Mouse (Mus musculus) heart, embryonic 14.5 days (tissue): ENCODE data around the gene Spock1. TPM values are rescaled to one million over a fixed set of nuclear protein-coding genes. Genes with fewer than 3 reads are reported as not detected.

Experiments used
- ATAC-seq: fragments of 200-750 bp; cut with Nextera tagmentation; 2 replicates; pipeline ENCODE4 v1.8.0; 2017; ENCODE audit warnings: low read depth, moderate TSS enrichment; ENCODE audit not compliant: insufficient number of reproducible peaks, insufficient read depth, low FRiP score
- H3K27ac ChIP-seq, 2 experiments: fragments of 200-500 bp in 1 of 2; fragments of 300-500 bp in 1 of 2; sonication (generic) in 1 of 2; replicated peaks in 1 of 2; 2 replicates each; pipeline ENCODE4 v1.5.1; 2012 to 2014; ENCODE audit warnings: low read depth in 2 of 2, low read length in 2 of 2, control low read depth in 1 of 2, mild to moderate bottlenecking in 1 of 2, mixed read lengths in 1 of 2; ENCODE audit not compliant: control insufficient read depth in 1 of 2, insufficient read depth in 1 of 2
- H3K27me3 ChIP-seq: fragments of 300-500 bp; sonication (generic); 2 replicates; pipeline ENCODE4 v1.6.1; 2014; ENCODE audit warnings: mild to moderate bottlenecking, low read length, control low read depth; ENCODE audit not compliant: control insufficient read depth, insufficient read depth
- H3K36me3 ChIP-seq: fragments of 300-500 bp; sonication (generic); 2 replicates; pipeline ENCODE4 v1.6.1; 2014; ENCODE audit warnings: mild to moderate bottlenecking, control low read depth, low read length, mixed read lengths; ENCODE audit not compliant: control insufficient read depth, insufficient read depth
- H3K4me1 ChIP-seq, 2 experiments: fragments of 200-500 bp in 1 of 2; fragments of 300-500 bp in 1 of 2; sonication (generic) in 1 of 2; 2 replicates each; pipeline ENCODE4 v1.6.1; 2012 to 2014; ENCODE audit warnings: low read length in 2 of 2, control low read depth in 1 of 2, mixed read lengths in 1 of 2; ENCODE audit not compliant: control insufficient read depth in 2 of 2, insufficient read depth in 2 of 2
- H3K4me2 ChIP-seq: fragments of 300-500 bp; sonication (generic); 2 replicates; pipeline ENCODE4 v1.6.1; 2014; ENCODE audit warnings: mild to moderate bottlenecking, low read length
- H3K4me3 ChIP-seq, 2 experiments: fragments of 200-500 bp in 1 of 2; fragments of 300-500 bp in 1 of 2; sonication (generic) in 1 of 2; 2 replicates each; pipeline ENCODE4 v1.5.1; 2012 to 2014; ENCODE audit warnings: low read length in 2 of 2, mild to moderate bottlenecking in 2 of 2, control low read depth in 1 of 2, low read depth in 1 of 2, moderate library complexity in 1 of 2; ENCODE audit not compliant: control insufficient read depth in 1 of 2, insufficient read depth in 1 of 2
- H3K9ac ChIP-seq: fragments of 300-500 bp; sonication (generic); 2 replicates; pipeline ENCODE4 v1.6.1; 2014; ENCODE audit warnings: mild to moderate bottlenecking, low read length
- H3K9me3 ChIP-seq: fragments of 300-500 bp; sonication (generic); 2 replicates; pipeline ENCODE4 v1.6.1; 2016; ENCODE audit warnings: low read length, control low read depth; ENCODE audit not compliant: control insufficient read depth
- WGBS: fragments of 180-500 bp; shearing (Covaris S2); extraction: QIAGEN DNeasy Blood & Tissue Kit; methylation state at CpG from one replicate; pipeline ENCODE4 v1.1.7; 2014; 5-methylcytosine and 5-hydroxymethylcytosine counted together
- polyA plus RNA-seq: library from polyadenylated mRNA; unstranded; fragments of >200 nt; fragmentation: Nextera tagmentation; extraction: Ambion mirVana; gene quantifications from 2 replicates; pipeline ENCODE4 v1.2.1, GENCODE M21; 2014

Spock1 gene
- polyA plus RNA-seq, 1 experiment from 2014 or later = 0.70 TPM

GRCm38 (mm10) chr13:57756316-57756715 lies 151.8 kb downstream of the Spock1 start:
- Histone ChIP-seq H3K36me3 (no peaks in the 10 kb centered on the region), H3K27ac (no peak overlapping the region), H3K4me3 (no peak overlapping the region), H3K27me3 (no peaks in the 10 kb centered on the region), H3K9me3 (peaks cover 8% of the 10 kb centered on the region; the same call in 1 of the 2 replicates), H3K9ac (no peak overlapping the region), H3K4me2 (no peak overlapping the region), H3K4me1 (no peaks in the 10 kb centered on the region)
- ATAC-seq = no peak
- WGBS = 76% methylated on average over 3 of the region's 3 CpGs

GRCm38 (mm10) chr13:57750831-57751230 lies 157.3 kb downstream of the Spock1 start:
- no peak overlapping the region for H3K4me3 ChIP-seq
- H3K4me2 ChIP-seq = no peak overlapping the region
- H3K9ac ChIP-seq = no peak overlapping the region
- no peaks in the 10 kb centered on the region for H3K27me3 ChIP-seq
- H3K36me3 ChIP-seq = no peaks in the 10 kb centered on the region
- H3K9me3 ChIP-seq = peaks cover 14% of the 10 kb centered on the region
- 61% methylated on average over 7 of the region's 7 CpGs for WGBS
- H3K27ac ChIP-seq = no peak overlapping the region
- no peaks in the 10 kb centered on the region for H3K4me1 ChIP-seq
- no peak for ATAC-seq

GRCm38 (mm10) chr13:57744667-57745066 lies 163.5 kb downstream of the Spock1 start:
- WGBS = 69% methylated on average over 3 of the region's 3 CpGs
- no peaks in the 10 kb centered on the region for H3K27me3 ChIP-seq
- no peak for ATAC-seq
- peaks cover 6% of the 10 kb centered on the region for H3K9me3 ChIP-seq
- no peak overlapping the region for H3K4me2 ChIP-seq
- no peaks in the 10 kb centered on the region for H3K36me3 ChIP-seq
- H3K27ac ChIP-seq = no peak overlapping the region
- peaks cover 0 to 3% of the 10 kb centered on the region in 2 experiments; a peak in 1 of 4 replicates for H3K4me1 ChIP-seq
- no peak overlapping the region for H3K9ac ChIP-seq
- no peak overlapping the region for H3K4me3 ChIP-seq

- ATAC-seq = no peak
- no peaks in the 10 kb centered on the region for H3K27me3 ChIP-seq
- H3K27ac ChIP-seq = no peak overlapping the region
- H3K9me3 ChIP-seq = no peaks in the 10 kb centered on the region
- peaks cover 0 to 3% of the 10 kb centered on the region in 2 experiments; a peak in 1 of 4 replicates for H3K4me1 ChIP-seq
- no peak overlapping the region for H3K9ac ChIP-seq
- H3K4me2 ChIP-seq = no peak overlapping the region
- no peak overlapping the region for H3K4me3 ChIP-seq
- 64% methylated on average over 6 of the region's 6 CpGs for WGBS
- H3K36me3 ChIP-seq = no peaks in the 10 kb centered on the region
Measured at GRCm38 (mm10) chr13:57741186-57741585, 166.9 kb downstream of the Spock1 start.

GRCm38 (mm10) chr13:57740473-57740872 lies 167.7 kb downstream of the Spock1 start:
- no peaks in the 10 kb centered on the region for H3K9me3 ChIP-seq
- no peak overlapping the region for H3K4me2 ChIP-seq
- no peaks in the 10 kb centered on the region for H3K36me3 ChIP-seq
- no peak overlapping the region for H3K4me3 ChIP-seq
- H3K27ac ChIP-seq = no peak overlapping the region
- no peak overlapping the region for H3K9ac ChIP-seq
- WGBS = 28% methylated on average over 5 of the region's 5 CpGs
- ATAC-seq = no peak
- no peaks in the 10 kb centered on the region for H3K27me3 ChIP-seq
- peaks cover 0 to 3% of the 10 kb centered on the region in 2 experiments; a peak in 1 of 4 replicates for H3K4me1 ChIP-seq

GRCm38 (mm10) chr13:57736060-57736459 lies 172.1 kb downstream of the Spock1 start:
- Histone ChIP-seq H3K4me2 (no peak overlapping the region), H3K9ac (no peak overlapping the region), H3K4me1 (peaks cover 0 to 3% of the 10 kb centered on the region in 2 experiments; a peak in 1 of 4 replicates), H3K27ac (no peak overlapping the region), H3K4me3 (no peak overlapping the region), H3K9me3 (no peaks in the 10 kb centered on the region), H3K36me3 (no peaks in the 10 kb centered on the region), H3K27me3 (no peaks in the 10 kb centered on the region)
- ATAC-seq = no peak
- 86% methylated on average over 7 of the region's 7 CpGs for WGBS

GRCm38 (mm10) chr13:57734549-57734948 lies 173.6 kb downstream of the Spock1 start:
- no peak for ATAC-seq
- H3K27me3 ChIP-seq = no peaks in the 10 kb centered on the region
- no peaks in the 10 kb centered on the region for H3K36me3 ChIP-seq
- no peak overlapping the region for H3K27ac ChIP-seq
- H3K9ac ChIP-seq = no peak overlapping the region
- H3K4me2 ChIP-seq = no peak overlapping the region
- 92% methylated on average over 4 of the region's 4 CpGs for WGBS
- H3K4me3 ChIP-seq = no peak overlapping the region
- H3K9me3 ChIP-seq = no peaks in the 10 kb centered on the region
- no peaks in the 10 kb centered on the region for H3K4me1 ChIP-seq

GRCm38 (mm10) chr13:57733521-57733920 lies 174.6 kb downstream of the Spock1 start:
- Histone ChIP-seq H3K9me3 (0 out of 2 replicates have a peak, but pooled peaks cover 1% of the 10 kb centered on the region), H3K9ac (no peak overlapping the region), H3K36me3 (no peaks in the 10 kb centered on the region), H3K27me3 (no peaks in the 10 kb centered on the region), H3K27ac (no peak overlapping the region), H3K4me3 (no peak overlapping the region), H3K4me2 (no peak overlapping the region), H3K4me1 (no peaks in the 10 kb centered on the region)
- ATAC-seq = no peak
- WGBS = 86% methylated on average over 1 of the region's 1 CpGs
